Mouse (Mus musculus): Measurements from ENCODE around the gene Oprl1. TPM values are rescaled to one million over a fixed set of nuclear protein-coding genes. Genes with fewer than 3 reads are reported as not detected.

The Oprl1 gene
- polyA plus RNA-seq, 1 experiment from 2014 or later: 64.1 TPM

DNA sequence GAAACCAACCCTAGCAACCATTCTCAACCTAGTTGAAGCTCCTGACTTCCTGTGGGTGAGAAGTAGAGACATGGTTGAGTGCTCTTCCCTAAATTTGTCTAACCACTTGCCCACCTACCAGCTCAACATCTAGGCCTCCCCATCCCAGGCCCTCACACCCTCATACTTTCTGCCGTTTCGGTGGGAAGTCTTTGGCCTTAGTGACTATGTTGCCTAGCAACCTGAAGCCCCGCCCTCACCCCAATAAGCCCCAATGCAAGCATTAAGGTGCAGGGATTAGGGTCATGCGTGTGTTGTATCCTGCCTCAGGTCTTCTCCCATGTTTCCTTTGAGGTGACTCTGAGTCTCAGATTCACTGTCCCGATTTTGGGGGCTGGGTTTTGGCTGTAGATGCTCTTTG is 16.6 kb upstream of the Oprl1 start, which contains the start of gene Lkaaear1:
Gene Lkaaear1 (minus strand): TSS at position 202 of the 400 bp plus-strand sequence.
- Histone ChIP-seq H3K36me3 (ENCODE audit: control insufficient read depth, insufficient read depth) (no peaks in the 10 kb centered on the region), H3K27ac (ENCODE audit: low read length) (no peak within 1 kb of the TSS), H3K9ac (replicated peaks; ENCODE audit: low read depth, low read length) (no peak within 1 kb of the TSS), H3K27me3 (replicated peaks; ENCODE audit: control insufficient read depth, insufficient read depth, low read length) (no peaks in the 10 kb centered on the region), H3K4me3 (replicated peaks; ENCODE audit: low read length) (no peak within 1 kb of the TSS), H3K4me2 (ENCODE audit: low read length) (no peak within 1 kb of the TSS), H3K4me1 (replicated peaks; ENCODE audit: control insufficient read depth, insufficient read depth, low read length) (peaks cover 5% of the 10 kb centered on the region; the same call in 1 of the 2 replicates), H3K9me3 (ENCODE audit: control insufficient read depth, low read length) (no peaks in the 10 kb centered on the region)
- no peak for ATAC-seq
- 47% methylated on average over 5 of the region's 5 CpGs for WGBS

DNA sequence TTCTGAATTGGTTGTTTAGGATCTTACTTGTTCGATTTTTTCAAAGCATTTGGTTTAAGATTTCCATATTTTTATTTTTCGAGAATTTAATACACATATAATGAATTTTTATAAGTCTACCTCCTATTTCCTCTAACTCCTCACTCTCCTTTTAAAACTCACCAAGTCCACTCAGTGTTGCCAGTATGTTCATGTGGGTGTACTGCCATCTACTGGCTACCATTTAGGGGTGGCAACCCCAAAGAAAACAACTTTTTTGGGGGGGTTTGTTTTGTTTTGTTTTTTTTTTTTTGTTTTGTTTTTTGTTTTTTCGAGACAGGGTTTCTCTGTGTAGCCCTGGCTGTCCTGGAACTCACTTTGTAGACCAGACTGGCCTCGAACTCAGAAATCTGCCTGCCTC is 8.1 kb upstream of the Oprl1 start:
- Histone ChIP-seq H3K4me1 (replicated peaks; ENCODE audit: control insufficient read depth, insufficient read depth, low read length) (no peaks in the 10 kb centered on the region), H3K36me3 (ENCODE audit: control insufficient read depth, insufficient read depth) (no peaks in the 10 kb centered on the region), H3K9ac (replicated peaks; ENCODE audit: low read depth, low read length) (no peak overlapping the region), H3K9me3 (ENCODE audit: control insufficient read depth, low read length) (no peaks in the 10 kb centered on the region), H3K27ac (ENCODE audit: low read length) (no peak overlapping the region), H3K4me3 (replicated peaks; ENCODE audit: low read length) (no peak overlapping the region), H3K4me2 (ENCODE audit: low read length) (no peak overlapping the region), H3K27me3 (replicated peaks; ENCODE audit: control insufficient read depth, insufficient read depth, low read length) (no peaks in the 10 kb centered on the region)
- WGBS: 38% methylated on average over 4 of the region's 4 CpGs
- ATAC-seq: no peak

DNA sequence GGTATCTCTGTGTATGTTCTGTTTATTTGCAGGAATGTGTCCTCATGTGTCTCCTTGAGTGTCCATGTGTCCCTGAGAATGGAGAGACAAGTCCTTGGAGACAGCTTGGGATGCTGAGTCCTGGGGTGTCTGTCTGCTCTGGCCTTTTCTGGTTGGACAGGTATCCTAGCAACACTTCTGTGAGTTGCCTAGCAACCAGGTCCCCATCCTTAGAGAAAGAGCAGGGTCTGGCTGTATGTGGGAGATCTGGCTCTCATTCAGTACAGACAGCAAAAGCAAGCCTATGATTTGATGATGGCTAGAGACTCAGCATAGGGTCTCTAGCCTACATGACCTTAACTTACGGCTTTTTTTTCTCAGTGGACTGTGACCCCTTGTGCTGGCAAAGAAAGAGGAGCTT is 1.1 kb upstream of the Oprl1 start:
- 70% methylated on average over 1 of the region's 1 CpGs for WGBS
- peak overlapping the region; percentile 29; the same call in 1 of the 2 replicates for H3K9ac ChIP-seq (replicated peaks; ENCODE audit: low read depth, low read length)
- H3K4me3 ChIP-seq (replicated peaks; ENCODE audit: low read length): no peak overlapping the region
- peaks cover 33% of the 10 kb centered on the region for H3K4me1 ChIP-seq (replicated peaks; ENCODE audit: control insufficient read depth, insufficient read depth, low read length)
- H3K36me3 ChIP-seq (ENCODE audit: control insufficient read depth, insufficient read depth): peaks cover 1% of the 10 kb centered on the region; the same call in 1 of the 2 replicates
- peak; percentile 67 for ATAC-seq
- no peaks in the 10 kb centered on the region for H3K9me3 ChIP-seq (ENCODE audit: control insufficient read depth, low read length)
- H3K27me3 ChIP-seq (replicated peaks; ENCODE audit: control insufficient read depth, insufficient read depth, low read length): no peaks in the 10 kb centered on the region
- peak overlapping the region; percentile 54; the same call in 1 of the 2 replicates for H3K27ac ChIP-seq (ENCODE audit: low read length)
- peak overlapping the region; percentile 62; the same call in 1 of the 2 replicates for H3K4me2 ChIP-seq (ENCODE audit: low read length)

DNA sequence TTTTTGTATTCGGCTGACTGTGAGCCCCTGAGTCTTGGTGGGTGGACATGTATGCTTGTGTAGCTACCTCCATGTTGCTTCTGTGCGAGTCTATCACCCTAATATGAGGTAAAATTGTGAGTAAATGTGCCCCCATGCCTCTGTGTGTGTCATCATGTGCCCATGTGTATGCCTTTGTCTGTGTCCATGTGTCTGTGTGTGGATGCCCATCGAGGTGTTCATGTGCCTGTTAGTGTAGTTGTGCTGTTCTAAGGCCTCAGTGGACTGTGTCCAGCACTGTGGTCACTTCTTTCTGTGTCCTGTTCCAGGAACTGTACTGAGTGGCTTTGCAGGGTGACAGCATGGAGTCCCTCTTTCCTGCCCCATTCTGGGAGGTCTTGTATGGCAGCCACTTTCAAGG is 566 bp downstream of the Oprl1 start:
- Histone ChIP-seq H3K27me3 (replicated peaks; ENCODE audit: control insufficient read depth, insufficient read depth, low read length) (no peaks in the 10 kb centered on the region), H3K4me3 (replicated peaks; ENCODE audit: low read length) (peak overlapping the region; percentile 49), H3K27ac (ENCODE audit: low read length) (peak overlapping the region; percentile 54), H3K4me2 (ENCODE audit: low read length) (peak overlapping the region; percentile 62), H3K4me1 (replicated peaks; ENCODE audit: control insufficient read depth, insufficient read depth, low read length) (peaks cover 33% of the 10 kb centered on the region), H3K9ac (replicated peaks; ENCODE audit: low read depth, low read length) (peak overlapping the region; percentile 62), H3K36me3 (ENCODE audit: control insufficient read depth, insufficient read depth) (peaks cover 12% of the 10 kb centered on the region), H3K9me3 (ENCODE audit: control insufficient read depth, low read length) (no peaks in the 10 kb centered on the region)
- peak; percentile 21; the same call in 1 of the 2 replicates for ATAC-seq
- 50% methylated on average over 3 of the region's 3 CpGs for WGBS

DNA sequence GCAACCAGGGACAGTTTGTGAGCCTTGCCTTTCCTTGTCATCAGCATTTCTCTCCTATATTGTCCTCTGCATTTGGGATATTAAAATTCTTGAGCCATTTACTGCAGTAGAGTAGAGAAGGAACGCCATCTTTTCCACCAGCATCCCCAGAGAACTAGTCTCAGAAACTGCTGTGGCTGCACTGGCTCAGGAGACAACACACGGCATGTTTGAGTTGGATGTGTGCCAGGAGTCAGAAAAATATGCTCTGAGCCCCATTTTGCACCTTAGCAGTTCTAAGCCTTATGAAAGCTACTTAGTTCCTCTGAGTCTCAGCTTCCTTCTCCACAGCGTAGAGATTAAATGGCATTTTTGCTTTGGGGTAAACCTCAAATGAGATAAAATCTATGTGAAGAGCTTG is 2.2 kb downstream of the Oprl1 start:
- 56% methylated on average over 3 of the region's 3 CpGs for WGBS
- Histone ChIP-seq H3K4me3 (replicated peaks; ENCODE audit: low read length) (no peak overlapping the region), H3K27ac (ENCODE audit: low read length) (no peak overlapping the region), H3K9ac (replicated peaks; ENCODE audit: low read depth, low read length) (no peak overlapping the region), H3K36me3 (ENCODE audit: control insufficient read depth, insufficient read depth) (peaks cover 12% of the 10 kb centered on the region), H3K9me3 (ENCODE audit: control insufficient read depth, low read length) (no peaks in the 10 kb centered on the region), H3K27me3 (replicated peaks; ENCODE audit: control insufficient read depth, insufficient read depth, low read length) (no peaks in the 10 kb centered on the region), H3K4me2 (ENCODE audit: low read length) (peak overlapping the region; percentile 62), H3K4me1 (replicated peaks; ENCODE audit: control insufficient read depth, insufficient read depth, low read length) (peaks cover 33% of the 10 kb centered on the region)
- no peak for ATAC-seq

DNA sequence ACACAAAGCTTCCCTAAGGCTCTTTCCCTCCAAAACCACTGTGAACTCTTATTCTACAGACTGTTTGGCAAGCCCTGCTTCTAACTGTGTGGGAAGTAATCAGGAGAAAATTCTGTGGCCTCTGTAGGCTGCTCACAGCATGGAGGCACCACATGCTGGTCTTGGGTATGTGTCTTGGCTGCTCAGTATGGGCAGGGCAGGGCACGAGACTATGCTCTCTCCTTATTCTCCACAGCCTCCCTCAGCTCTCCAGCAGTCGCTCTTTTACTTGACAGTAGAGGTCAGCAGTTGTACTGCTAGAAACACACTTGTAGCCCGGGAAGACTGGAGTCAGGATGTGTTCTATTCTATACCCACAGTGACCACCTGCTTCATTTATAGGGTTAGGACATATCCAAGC is 5.2 kb downstream of the Oprl1 start:
- Histone ChIP-seq H3K36me3 (ENCODE audit: control insufficient read depth, insufficient read depth) (peaks cover 12% of the 10 kb centered on the region), H3K9me3 (ENCODE audit: control insufficient read depth, low read length) (no peaks in the 10 kb centered on the region), H3K4me1 (replicated peaks; ENCODE audit: control insufficient read depth, insufficient read depth, low read length) (peaks cover 21% of the 10 kb centered on the region), H3K27me3 (replicated peaks; ENCODE audit: control insufficient read depth, insufficient read depth, low read length) (no peaks in the 10 kb centered on the region), H3K27ac (ENCODE audit: low read length) (no peak overlapping the region), H3K4me3 (replicated peaks; ENCODE audit: low read length) (no peak overlapping the region), H3K9ac (replicated peaks; ENCODE audit: low read depth, low read length) (no peak overlapping the region), H3K4me2 (ENCODE audit: low read length) (no peak overlapping the region)
- no peak for ATAC-seq
- WGBS: 32% methylated on average over 3 of the region's 3 CpGs

DNA sequence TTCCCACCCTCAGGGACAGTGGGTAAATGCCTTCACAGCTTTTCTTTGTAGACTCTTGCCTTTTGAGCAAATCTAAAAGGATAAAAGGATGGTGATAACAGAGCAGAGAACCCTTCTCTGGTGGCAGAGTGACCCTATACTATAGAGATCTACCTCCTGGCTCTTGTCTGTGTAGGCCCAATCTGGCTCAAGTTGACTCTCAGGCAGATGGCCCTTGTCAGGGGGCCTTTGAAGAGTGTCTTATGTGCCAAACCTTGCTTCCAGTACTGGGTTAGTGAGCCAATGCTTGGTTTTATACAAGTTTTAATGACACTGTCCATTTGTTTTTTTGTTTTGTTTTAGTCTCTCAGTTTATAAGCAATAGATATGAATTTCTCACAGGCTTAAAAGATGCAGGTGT is 6.4 kb downstream of the Oprl1 start:
- no peak for ATAC-seq
- Histone ChIP-seq H3K9ac (replicated peaks; ENCODE audit: low read depth, low read length) (no peak overlapping the region), H3K4me1 (replicated peaks; ENCODE audit: control insufficient read depth, insufficient read depth, low read length) (peaks cover 11% of the 10 kb centered on the region), H3K27me3 (replicated peaks; ENCODE audit: control insufficient read depth, insufficient read depth, low read length) (no peaks in the 10 kb centered on the region), H3K36me3 (ENCODE audit: control insufficient read depth, insufficient read depth) (peaks cover 12% of the 10 kb centered on the region), H3K27ac (ENCODE audit: low read length) (no peak overlapping the region), H3K4me2 (ENCODE audit: low read length) (no peak overlapping the region), H3K4me3 (replicated peaks; ENCODE audit: low read length) (no peak overlapping the region), H3K9me3 (ENCODE audit: control insufficient read depth, low read length) (no peaks in the 10 kb centered on the region)

DNA sequence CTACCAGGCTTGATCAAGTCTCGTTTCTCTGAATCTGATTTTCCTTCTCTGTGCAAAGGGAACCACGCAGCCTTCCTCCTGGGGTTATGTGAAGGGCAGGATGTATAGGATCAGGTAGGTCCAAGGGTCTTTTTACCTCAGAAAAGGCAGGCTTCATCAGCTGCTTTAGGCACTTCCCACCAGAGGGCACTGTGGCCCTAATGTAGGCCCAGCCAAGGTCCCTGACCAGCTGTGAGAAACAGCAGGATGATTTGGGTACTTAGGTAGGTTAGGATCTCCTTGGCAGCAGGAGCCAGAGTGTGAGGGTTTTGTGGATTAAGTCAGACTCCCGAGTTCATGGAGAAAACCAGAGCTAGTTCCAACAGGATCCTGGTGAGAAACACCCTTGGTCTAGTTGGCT is 7.4 kb downstream of the Oprl1 start:
- no peaks in the 10 kb centered on the region for H3K9me3 ChIP-seq (ENCODE audit: control insufficient read depth, low read length)
- H3K27me3 ChIP-seq (replicated peaks; ENCODE audit: control insufficient read depth, insufficient read depth, low read length): no peaks in the 10 kb centered on the region
- no peak overlapping the region for H3K4me2 ChIP-seq (ENCODE audit: low read length)
- ATAC-seq: no peak; the same call in 1 of the 2 replicates
- H3K4me1 ChIP-seq (replicated peaks; ENCODE audit: control insufficient read depth, insufficient read depth, low read length): 0 out of 2 replicates have a peak, but pooled peaks cover 2% of the 10 kb centered on the region
- no peak overlapping the region for H3K9ac ChIP-seq (replicated peaks; ENCODE audit: low read depth, low read length)
- peaks cover 12% of the 10 kb centered on the region for H3K36me3 ChIP-seq (ENCODE audit: control insufficient read depth, insufficient read depth)
- WGBS: 11% methylated on average over 3 of the region's 3 CpGs
- no peak overlapping the region for H3K27ac ChIP-seq (ENCODE audit: low read length)
- H3K4me3 ChIP-seq (replicated peaks; ENCODE audit: low read length): no peak overlapping the region

DNA sequence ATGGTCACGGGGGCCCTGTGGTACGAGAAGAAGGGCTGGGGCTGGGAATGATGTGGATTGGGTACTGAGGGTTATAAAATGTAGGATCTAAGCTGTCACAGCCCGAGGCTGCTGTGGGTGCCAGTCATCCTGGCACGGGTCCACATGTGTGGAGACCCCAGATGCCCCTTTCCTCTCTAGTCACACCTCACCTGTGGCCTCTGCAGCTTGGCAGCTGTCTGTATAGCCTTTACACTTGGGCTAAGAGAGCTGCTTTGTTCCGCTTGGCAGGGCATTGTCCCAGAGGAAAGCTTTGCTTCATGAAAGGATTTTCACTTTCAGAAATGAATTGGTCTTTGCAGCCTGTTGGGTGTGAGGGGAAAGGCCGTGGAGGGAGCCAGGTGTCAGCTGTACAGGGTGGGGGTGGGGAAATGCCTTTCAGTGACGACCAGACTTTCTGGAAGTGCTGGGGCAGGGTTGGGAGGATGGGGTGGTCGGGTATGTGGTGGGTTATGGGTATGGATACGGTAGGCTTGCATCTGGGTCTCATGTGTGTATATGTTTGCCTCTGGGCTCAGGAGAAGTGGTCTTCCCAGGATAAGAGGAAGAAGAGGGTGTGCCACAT is 12.9 kb downstream of the Oprl1 start:
- no peak overlapping the region for H3K4me2 ChIP-seq (ENCODE audit: low read length)
- WGBS: 28% methylated on average over 9 of the region's 9 CpGs
- peak; percentile 33 for ATAC-seq
- H3K4me3 ChIP-seq (replicated peaks; ENCODE audit: low read length): no peak overlapping the region
- H3K27ac ChIP-seq (ENCODE audit: low read length): no peak overlapping the region
- H3K27me3 ChIP-seq (replicated peaks; ENCODE audit: control insufficient read depth, insufficient read depth, low read length): no peaks in the 10 kb centered on the region
- no peaks in the 10 kb centered on the region for H3K9me3 ChIP-seq (ENCODE audit: control insufficient read depth, low read length)
- H3K9ac ChIP-seq (replicated peaks; ENCODE audit: low read depth, low read length): 0 out of 2 replicates have a peak overlapping the region, but pooled peaks have one; percentile 14
- H3K4me1 ChIP-seq (replicated peaks; ENCODE audit: control insufficient read depth, insufficient read depth, low read length): peaks cover 8% of the 10 kb centered on the region
- H3K36me3 ChIP-seq (ENCODE audit: control insufficient read depth, insufficient read depth): no peaks in the 10 kb centered on the region
